Mouse (Mus musculus) cerebellum, adult (tissue): ENCODE results near the gene Pten.
A peak's percentile ranks its signal among the peaks of the same experiment; 100 is the strongest.
"Not testable (repeated sequence)": the region's sequence is repeated elsewhere in the genome, so short reads cannot be mapped to it uniquely, and the experiment has no call there.

Source experiments
- ATAC-seq: cut with Nextera tagmentation; 2 replicates; pipeline ENCODE4 v1.9.2; 2017; ENCODE audit warnings: mild to moderate bottlenecking, moderate library complexity, mixed read lengths; ENCODE audit not compliant: insufficient number of reproducible peaks, low FRiP score, low TSS enrichment

Pten gene

DNA sequence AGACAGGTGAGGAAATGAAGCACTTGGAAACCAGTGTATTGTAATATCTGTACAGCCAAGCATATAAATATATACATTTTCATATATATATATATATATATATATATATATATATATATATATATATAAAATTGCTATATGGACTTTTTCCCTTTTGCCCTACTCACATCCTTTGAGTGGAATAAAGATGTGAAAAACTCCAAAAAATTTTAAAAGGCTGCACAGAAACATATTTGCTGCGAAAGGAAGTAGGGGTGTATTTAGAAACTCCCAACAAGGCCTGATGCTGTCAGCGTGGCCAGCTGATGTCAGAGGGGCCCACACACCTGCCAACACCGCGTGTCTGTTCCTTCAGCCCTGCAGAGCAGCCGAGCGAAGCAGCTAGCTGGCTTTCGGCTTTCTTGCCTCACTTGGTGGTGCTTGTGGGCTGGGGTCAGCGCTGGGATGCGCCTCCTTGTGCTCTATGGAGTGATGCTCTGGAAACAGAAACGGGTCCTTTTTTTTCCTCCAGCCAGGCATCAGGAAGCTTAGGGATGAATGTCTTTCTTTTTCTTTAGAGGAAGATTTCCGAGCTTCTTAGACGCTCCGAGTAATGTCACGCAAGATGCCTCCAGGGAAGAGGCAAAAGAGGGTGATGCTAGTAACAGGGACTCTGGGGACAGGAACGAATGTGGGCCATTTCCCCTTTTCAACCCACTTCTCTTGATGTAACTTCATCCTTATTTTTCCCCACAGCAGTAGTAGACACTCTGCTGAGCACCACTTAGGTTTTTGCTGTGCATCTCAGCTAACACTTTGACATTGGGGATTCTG is 2.9 kb upstream of the Pten start:
- ATAC-seq, result no peak

DNA sequence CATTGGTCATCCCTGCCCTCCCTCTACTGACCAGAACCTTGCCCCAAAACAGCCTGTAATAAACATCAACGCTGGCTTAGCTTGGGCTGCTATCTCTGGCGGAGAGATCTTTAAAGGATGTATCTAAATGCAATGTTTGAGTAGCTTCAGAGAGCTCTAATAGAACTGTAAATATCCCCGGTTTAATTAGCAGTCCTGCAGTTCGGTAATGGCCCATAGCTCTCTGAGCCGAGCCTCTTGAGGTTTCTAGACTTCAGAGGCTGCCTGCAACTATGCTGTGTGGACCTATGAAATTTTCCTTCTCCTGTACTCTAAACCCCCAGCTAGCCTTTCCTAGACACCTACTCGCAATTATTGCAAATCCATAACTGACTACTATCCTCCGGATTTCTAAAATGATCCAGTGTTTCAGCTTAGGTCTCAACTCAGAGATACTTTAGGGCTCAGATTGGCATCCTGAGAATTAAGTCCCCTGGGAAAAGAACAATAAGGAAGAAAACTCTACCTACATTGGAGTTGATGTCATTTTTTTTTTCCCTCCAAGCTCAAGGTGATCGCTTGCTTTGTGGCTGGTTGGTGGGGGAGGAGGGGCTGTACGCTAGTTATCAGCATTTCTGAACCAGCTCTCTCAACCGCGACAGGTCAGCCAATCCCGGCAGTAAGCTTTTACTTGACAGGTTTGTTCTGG is 2.0 kb upstream of the Pten start:
- no peak; the same call in 1 of the 2 replicates for ATAC-seq

DNA sequence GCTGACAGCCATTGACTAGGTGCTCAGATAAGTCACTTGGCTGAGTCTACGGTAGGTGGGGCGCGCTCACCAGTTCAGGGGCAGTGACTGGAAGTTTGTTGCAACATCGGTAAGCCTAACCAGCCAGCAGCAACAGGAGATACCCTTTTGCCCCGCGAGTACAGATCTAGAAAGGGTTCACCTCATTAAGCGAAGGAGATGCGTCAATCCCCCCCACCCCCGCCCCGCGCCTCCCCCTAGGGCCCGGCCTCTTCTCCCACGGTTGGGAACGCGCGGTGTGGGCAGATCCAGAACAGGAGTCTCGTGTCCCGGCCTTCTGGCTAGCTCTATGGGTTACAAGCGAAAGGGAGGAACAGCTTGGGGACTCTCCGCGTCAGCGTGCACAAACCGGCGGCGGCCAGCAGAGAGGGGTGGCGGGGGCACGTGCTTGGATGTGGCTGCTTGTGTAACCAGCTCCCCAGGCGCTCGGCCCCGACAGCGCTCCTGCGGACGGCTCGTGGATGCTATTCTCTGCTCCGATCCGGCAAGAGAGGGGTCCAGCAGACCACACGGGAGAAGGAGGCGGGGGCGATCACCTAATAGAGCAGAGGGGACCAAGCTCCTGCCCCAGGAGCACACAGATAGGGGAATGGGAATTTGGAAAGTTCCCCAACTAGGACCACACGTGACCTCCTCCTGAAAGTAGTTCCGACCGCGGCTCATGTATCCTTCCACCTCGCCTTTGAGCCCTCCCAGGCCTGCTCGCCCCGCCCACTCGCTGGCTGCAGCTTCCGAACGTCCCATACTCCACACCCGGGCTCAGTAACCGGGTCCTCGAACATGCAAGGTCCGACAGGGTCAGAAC is 1.3 kb upstream of the Pten start:
- ATAC-seq, result peak; percentile 69

DNA sequence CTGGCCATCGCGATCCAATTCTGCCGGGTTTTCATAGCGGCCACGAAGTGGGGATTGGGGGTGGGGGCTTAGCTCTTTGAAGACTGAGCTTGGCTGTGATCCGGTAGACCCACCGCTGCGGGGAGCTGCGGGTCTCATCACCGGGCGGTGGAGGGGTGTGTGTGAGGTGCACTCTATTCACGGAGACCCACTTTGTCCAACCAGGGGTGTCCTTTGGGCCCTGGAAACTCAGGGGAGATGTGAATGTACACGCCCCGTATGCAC is 729 bp upstream of the Pten start:
- ATAC-seq, result no peak; the same call in 1 of the 2 replicates

DNA sequence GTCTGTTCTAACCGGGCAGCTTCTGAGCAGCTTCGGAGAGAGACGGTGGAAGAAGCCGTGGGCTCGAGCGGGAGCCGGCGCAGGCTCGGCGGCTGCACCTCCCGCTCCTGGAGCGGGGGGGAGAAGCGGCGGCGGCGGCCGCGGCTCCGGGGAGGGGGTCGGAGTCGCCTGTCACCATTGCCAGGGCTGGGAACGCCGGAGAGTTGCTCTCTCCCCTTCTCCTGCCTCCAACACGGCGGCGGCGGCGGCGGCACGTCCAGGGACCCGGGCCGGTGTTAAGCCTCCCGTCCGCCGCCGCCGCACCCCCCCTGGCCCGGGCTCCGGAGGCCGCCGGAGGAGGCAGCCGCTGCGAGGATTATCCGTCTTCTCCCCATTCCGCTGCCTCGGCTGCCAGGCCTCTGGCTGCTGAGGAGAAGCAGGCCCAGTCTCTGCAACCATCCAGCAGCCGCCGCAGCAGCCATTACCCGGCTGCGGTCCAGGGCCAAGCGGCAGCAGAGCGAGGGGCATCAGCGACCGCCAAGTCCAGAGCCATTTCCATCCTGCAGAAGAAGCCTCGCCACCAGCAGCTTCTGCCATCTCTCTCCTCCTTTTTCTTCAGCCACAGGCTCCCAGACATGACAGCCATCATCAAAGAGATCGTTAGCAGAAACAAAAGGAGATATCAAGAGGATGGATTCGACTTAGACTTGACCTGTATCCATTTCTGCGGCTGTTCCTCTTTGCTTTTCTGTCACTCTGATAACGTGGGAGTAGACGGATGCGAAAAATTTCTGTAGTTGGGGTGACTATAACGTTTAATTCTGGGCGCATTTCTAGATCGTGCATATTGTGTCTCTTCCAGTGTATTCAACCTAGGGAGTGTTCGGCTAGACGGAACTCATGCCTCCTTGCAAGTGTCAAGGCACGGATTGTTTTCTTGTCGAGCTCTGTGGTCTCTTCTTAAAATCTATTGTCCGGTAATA is 815 bp downstream of the Pten start:
- ATAC-seq, result peak; percentile 6; the same call in 1 of the 2 replicates

DNA sequence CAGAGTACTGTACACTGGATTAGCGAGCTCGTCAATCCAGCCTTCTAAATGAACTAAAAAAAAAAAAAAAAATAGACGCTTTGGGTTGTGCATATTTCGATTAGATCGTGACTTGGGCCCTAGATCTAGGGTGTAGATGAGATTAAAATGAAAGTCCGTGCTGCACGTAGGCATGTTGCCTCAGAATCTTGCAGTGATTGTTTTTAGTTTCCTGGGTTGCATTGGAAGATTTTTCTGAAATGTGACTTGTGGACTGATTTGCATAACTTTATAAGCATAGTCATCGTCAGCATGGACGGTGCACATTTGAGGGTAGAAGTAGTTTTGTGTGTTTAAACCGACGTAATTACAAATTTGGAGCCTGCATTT is 1.5 kb downstream of the Pten start:
- ATAC-seq, result no peak

DNA sequence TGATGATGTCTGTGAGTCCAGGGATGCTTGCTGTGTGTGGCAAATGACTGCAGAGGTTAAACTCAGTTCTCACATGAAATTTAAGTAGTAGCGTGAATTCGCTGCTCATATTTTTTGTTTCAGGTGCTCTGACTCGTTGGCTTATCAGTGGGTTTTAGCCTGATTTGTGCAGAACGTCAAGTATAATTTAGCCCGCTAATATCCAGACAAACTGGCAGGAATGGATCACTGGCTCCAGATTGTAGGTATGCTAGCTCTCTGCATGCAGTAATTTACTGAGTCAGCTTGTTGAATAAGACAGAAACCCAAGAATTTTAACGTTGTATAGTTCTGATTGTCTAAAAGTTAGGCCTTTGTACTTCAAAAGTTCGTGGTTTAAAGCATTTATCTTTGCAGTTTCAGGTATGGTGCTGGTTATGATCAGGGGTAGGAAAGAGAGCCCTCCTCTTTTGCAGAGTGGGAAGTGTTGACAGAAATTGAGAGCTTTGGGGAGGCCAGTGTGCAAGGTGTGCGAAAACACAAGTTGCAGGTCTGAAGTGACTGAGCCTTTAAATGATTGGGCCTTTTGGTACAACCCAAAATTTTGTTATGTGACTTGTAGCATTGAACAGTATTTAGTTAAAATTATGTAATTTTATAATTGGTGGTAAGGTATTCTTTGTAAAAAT is 2.2 kb downstream of the Pten start:
- ATAC-seq, result no peak

DNA sequence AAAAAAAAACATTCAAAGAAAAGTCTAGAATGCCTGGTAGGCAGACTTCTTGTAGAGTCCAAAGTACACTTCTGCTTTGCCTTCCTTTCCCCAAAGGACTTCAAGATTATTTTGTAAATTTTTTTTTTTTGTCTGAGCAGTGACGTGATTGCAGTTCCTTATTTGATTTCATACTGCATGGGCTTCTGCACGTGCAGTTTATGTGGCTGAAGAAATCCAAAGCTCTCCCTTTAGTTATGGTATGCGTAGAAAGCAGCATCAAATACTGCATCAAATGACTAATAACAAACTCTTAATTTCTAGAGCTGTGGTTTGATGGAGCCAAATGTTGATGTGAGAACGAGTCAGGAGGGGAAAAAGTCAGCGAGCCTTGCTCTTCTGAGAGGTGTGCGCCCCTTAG is 3.2 kb downstream of the Pten start:
- ATAC-seq, result no peak

DNA sequence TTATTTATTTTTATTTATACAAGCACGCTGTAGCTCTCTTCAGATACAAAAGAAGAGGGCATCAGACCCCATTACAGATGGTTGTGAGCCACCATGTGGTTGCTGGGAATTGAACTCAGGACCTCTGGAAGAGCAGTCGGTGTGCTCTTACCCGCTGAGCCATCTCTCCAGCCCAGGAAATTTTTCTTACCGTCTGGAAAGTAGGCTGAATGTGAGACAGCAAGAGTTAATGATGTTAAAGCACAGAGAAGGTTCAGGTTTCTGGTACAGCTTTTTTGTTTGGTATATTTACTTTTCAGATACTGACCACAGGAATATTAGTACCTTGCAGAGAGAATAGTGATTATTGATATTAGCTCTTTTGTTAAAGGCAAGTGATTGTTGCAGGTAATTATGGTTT is 3.9 kb downstream of the Pten start:
- no peak for ATAC-seq

DNA sequence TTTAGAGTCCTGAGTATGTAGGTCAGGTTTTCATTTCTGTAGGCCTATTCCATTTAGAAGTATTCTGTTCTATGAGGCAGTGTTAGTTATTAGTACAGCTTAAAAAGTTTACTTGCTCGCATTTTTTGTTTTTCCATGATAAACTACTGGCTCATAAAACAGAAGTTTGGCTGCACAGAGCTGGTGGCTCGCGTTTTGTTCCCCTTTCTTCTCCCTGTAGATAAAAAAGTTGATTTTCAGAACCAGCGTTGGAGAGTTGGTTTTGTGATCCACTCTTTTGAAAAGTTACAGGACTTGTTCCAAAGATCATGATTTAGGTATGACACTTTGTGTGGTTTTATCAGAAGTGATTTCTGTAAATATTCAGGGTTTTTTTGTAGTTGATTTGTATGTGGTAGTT is 5.2 kb downstream of the Pten start:
- ATAC-seq, result no peak

DNA sequence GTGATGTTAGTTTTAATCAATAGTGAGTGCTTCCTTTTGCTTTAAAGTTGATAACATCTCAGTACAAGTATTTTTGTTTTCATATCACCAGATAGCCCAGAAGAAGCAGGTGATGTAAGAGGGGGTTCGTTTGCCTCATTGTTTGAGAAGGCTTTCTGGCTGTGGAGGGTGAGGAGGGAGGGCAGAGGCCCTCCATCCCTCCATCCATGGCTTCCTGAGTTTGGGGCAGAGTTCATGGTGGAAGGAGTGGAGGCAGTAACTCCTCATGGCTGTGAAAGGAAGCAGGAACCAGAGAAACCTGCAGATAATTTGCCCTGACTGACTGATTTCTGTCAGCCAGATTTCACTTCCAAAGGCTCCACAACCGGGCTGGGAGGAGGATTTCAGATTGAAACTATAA is 21.1 kb downstream of the Pten start:
- no peak for ATAC-seq

DNA sequence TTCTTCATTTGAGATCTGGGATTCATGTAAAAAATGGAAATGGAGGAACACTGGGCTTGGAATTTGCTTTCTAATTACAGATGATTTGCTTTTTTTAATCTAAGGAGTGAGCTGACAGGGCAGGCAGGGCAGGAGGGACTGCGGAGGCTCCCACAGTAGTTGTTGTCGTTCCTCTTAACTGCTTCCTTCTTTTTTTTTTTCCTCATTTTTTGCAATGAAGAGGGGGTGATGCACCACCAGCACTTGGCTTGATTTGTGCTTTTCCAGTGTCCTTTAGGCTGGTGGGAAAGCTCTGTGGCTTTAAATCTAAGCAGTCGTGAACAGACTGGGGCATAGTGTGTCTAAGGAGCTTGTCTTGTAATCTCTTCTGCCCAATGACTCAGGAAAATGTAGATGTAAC is 21.8 kb downstream of the Pten start:
- no peak for ATAC-seq

DNA sequence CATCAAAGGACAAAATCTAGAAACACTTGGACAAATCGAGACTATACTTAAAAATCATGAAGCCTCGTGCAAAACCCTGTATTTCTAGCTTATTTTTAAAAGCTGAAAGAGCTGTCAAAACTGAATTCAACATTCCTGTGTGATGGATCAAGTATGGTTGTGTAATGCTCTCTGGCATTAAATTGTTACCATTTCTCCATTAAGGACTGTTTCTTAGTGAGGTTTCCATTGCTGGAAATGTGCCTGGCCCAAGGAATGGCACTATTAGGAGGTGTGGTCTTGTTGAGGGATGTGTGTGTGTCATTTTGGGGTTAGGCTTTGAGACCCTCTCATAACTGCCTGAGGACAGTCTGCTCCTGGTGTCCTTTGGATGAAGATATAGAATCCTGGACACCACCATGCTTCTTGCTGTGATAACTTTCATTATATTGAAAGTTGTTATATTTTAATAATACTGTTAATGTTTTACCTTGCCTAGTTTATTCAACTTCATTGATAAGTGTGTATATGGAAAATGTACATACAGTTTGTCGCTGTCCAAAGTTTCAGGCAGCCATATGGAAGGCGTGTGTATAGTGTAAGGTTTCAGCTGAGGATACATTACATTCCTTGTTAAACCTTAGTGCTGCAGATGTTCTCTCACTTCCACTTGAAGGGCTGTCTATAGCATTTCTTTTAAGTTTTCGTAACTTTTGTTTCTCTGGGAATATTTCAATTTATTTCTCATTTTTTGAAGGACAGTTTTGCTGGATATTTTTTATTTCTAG is 24.2 kb downstream of the Pten start:
- no peak for ATAC-seq

DNA sequence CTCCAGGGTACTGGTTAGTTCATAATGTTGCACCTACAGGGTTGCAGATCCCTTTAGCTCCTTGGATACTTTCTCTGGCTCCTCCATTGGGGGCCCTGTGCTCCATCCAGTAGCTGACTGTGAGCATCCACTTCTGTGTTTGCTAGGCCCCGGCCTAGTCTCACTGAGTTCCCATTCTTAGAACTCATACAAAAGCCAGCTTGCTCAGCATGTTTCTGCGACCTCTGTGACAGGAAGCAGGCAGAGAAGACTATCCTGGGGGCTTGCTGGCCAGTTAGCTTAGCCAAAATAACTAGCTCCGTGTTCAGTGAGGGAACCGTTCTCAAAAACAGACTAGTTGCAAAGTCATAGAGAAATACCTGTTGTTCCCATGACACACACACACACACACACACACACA is 30.1 kb downstream of the Pten start:
- ATAC-seq, result not testable (repeated sequence)

DNA sequence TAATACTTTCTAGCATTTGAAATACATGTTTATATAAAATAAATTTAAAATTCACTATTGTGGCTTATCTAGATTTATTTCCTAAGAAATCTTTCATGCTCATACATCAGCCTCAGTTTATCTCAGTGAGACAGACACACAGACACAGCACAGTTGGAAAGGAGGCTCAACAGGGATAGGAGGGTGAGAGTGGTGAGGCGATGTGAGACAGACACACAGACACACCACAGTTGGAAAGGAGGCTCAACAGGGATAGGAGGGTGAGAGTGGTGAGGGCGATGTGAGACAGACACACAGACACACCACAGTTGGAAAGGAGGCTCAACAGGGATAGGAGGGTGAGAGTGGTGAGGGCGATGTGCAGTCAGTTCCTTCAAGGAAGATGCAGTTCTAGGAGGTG is 30.7 kb downstream of the Pten start:
- not testable (repeated sequence) for ATAC-seq

DNA sequence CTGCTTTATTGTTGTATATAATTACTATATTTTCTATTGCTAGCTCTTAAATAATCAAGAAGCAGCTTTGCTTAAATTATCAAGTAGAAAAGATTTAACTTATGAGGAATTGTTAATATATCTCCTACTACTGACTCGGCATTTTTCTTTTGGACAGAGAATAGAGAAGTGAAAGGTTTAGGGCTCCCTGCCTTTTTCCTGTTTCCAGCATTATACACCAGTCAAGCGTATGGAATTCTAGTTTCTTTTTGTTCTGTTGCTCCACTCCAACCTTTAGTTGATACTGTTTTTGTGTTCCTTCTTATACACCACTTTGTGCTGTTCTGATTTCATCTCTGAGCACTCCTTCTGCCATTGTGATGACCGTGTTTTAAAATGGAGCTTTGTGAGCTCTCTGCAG is 32.2 kb downstream of the Pten start:
- no peak for ATAC-seq

DNA sequence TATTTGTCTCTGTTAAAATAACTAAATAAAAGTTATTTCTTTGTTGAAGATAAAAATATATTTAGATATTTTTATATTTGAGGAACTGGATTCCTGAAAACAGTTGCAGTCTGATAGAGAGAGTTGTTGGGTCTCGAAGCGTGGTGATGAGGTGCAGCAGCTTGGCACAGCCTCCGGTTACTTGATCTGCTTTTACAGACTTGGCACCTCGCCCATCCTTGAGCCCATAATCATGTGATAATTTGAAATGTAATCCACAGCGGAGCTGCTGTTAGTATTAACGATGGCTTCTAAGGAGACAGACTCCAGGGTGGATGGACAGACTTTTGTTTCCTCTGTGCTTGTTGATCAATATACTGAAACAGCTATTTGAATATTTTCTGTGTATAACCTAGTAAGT is 35.3 kb downstream of the Pten start:
- peak; percentile 20; the same call in 1 of the 2 replicates for ATAC-seq

DNA sequence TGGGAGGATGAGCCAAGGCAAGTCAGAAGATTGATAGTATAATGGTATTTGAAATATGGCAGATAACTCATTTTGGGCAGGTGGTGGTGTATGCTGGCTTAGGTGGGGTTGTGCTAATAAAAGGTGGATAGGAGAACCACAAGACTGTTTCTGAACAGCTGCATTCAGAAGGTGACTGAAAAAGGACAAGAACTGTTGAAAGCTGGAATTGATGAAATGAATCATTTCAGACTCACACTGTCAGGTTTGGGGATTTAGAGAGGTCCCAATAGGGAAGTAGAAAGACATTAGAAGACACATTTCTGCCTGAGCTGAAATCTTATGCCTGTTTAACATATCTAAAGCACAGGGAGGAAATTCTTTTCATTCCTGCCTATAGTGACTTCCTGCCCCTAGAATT is 36.6 kb downstream of the Pten start:
- ATAC-seq, result no peak

DNA sequence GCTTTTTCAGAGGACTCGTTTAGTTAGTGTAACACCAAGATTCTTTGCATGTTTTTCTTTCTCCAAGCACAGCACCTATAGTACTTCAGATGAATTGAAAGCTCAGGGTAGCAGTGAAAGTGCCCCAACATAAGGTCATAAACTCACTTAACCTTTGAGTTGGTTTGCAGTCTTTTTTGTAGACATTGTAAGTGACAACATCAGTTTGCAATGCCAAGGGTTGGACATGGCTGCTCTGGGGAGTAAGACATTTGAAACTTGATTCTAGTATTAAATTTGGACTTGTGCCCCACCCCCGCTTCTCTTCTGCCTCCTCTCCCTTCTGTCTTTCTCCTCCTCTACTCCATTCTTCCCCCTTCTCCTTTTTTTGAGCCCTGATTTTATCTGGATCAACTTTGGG is 43.3 kb downstream of the Pten start:
- ATAC-seq, result no peak
